Mouse (Mus musculus) lung, embryonic 16.5 days (tissue): ENCODE data around the gene Ccdc115. TPM values are rescaled to one million over a fixed set of nuclear protein-coding genes. Genes with fewer than 3 reads are reported as not detected.

Experiments used
- ATAC-seq: fragments of 200-750 bp; cut with Nextera tagmentation; 2 replicates; pipeline ENCODE4 v1.8.0; 2017; ENCODE audit warnings: low read depth, mild to moderate bottlenecking, moderate library complexity
- H3K27ac ChIP-seq: fragments of 300-500 bp; sonication (generic); 2 replicates; pipeline ENCODE4 v1.5.1; 2014; ENCODE audit warnings: mild to moderate bottlenecking, control low read depth, low read length
- H3K27me3 ChIP-seq: fragments of 300-500 bp; sonication (generic); 2 replicates; pipeline ENCODE4 v1.6.1; 2014; ENCODE audit warnings: low read depth, low read length, mixed read lengths; ENCODE audit not compliant: control insufficient read depth, insufficient read depth
- H3K36me3 ChIP-seq: fragments of 300-500 bp; sonication (generic); 2 replicates; pipeline ENCODE4 v1.6.1; 2014; ENCODE audit warnings: low read length; ENCODE audit not compliant: control insufficient read depth, insufficient read depth
- H3K4me1 ChIP-seq: fragments of 300-500 bp; sonication (generic); replicated peaks from 2 replicates; pipeline ENCODE4 v1.6.1; 2014; ENCODE audit warnings: low read length, mixed read lengths; ENCODE audit not compliant: control insufficient read depth, insufficient read depth
- H3K4me2 ChIP-seq: fragments of 300-500 bp; sonication (generic); 2 replicates; pipeline ENCODE4 v1.6.1; 2014; ENCODE audit warnings: low read depth, low read length, control low read depth
- H3K4me3 ChIP-seq: fragments of 300-500 bp; sonication (generic); 2 replicates; pipeline ENCODE4 v1.5.1; 2014; ENCODE audit warnings: mild to moderate bottlenecking, low read length, control low read depth
- H3K9ac ChIP-seq: fragments of 300-500 bp; sonication (generic); 2 replicates; pipeline ENCODE4 v1.6.1; 2014; ENCODE audit warnings: low read length, control low read depth
- H3K9me3 ChIP-seq: fragments of 300-500 bp; sonication (generic); 2 replicates; pipeline ENCODE4 v1.6.1; 2016; ENCODE audit warnings: low read length; ENCODE audit not compliant: control insufficient read depth
- WGBS: fragments of 180-500 bp; shearing (Covaris S2); extraction: QIAGEN DNeasy Blood & Tissue Kit; methylation state at CpG from one replicate; pipeline ENCODE4 v1.1.7; 2014; 5-methylcytosine and 5-hydroxymethylcytosine counted together
- microRNA-seq: library from miRNA; unstranded; fragments of <30 nt; microRNA quantifications from one replicate; pipeline ENCODE4, GENCODE M21; 2016
- polyA plus RNA-seq: library from polyadenylated mRNA; unstranded; fragments of >200 nt; fragmentation: Nextera tagmentation; extraction: Ambion mirVana; gene quantifications from 2 replicates; pipeline ENCODE4 v1.2.1, GENCODE M21; 2015

Gene Ccdc115
- polyA plus RNA-seq, 1 experiment from 2014 or later: 50.8 TPM

DNA sequence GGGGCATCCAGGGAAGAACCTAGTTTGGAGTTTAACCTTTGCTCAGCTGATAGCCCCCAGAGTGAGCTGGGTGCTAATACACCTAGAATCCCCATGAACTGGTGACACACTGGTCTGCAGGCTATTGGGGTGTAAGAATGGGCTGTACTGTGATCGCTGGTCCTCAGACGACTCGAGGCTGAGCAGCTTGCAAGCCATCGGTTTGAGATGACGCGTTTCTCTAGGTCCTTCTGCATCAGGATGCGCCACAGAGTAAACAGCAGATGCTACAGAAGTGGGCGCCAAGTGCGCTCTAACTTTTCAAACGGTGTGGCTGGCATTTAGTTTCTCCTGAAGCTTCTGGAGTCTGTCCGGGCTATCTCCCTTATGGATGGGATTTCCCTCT lies 50.6 kb downstream of the Ccdc115 start:
- H3K4me2 ChIP-seq: peak overlapping the region; percentile 25; the same call in 1 of the 2 replicates
- H3K27me3 ChIP-seq: no peaks in the 10 kb centered on the region
- no peak overlapping the region for H3K4me3 ChIP-seq
- peak; percentile 18 for ATAC-seq
- 70% methylated on average over 11 of the region's 11 CpGs for WGBS
- no peaks in the 10 kb centered on the region for H3K9me3 ChIP-seq
- H3K27ac ChIP-seq: peak overlapping the region; percentile 93
- peaks cover 10% of the 10 kb centered on the region for H3K4me1 ChIP-seq
- peak overlapping the region; percentile 32; the same call in 1 of the 2 replicates for H3K9ac ChIP-seq
- H3K36me3 ChIP-seq: no peaks in the 10 kb centered on the region

DNA sequence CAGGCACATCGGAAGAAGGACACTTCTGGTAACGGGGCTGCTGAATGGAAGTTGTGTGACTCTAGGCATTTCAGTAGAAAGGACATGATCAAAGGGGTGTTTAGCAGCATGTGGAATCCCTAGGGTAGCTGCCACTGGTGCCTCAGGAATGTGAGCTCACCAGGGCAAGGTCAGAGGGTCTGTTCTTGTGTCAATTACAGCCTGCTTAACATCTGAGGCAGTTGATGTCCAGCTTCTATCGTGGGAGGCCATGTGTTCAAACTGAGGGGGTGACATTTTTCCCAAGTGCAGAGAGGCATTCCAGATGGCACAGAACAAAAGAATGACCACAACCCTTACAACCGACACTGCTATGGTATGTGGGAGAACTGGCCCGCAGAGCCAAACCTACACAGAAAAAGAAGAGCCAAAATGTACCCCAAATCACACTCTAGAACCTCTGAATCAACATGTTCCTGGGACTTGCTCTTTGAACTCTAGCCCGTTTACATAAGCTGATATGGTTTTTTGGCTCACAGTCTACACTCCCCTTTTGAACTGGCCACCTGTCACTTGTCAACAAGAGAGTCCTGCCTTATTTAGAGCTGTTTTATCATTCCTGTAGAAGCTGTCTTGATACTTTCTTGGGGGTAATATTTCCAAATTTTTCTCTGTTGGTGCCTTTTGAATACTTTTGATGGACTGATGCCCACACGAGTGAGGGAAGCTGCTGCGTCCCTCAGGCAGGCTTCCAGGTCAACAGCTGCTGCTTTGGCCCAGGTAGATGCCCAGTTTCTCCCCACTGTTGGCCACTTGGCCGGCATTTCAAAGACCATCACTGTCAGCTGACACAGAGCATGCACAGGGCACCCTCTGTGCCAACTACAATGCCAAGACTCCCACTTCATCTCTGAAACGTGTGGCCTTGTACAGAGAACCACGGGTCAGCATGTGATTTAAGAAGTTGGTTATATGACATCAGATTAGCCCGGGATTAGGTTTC lies 51.8 kb downstream of the Ccdc115 start:
- H3K4me3 ChIP-seq: no peak overlapping the region
- peaks cover 10% of the 10 kb centered on the region for H3K4me1 ChIP-seq
- no peaks in the 10 kb centered on the region for H3K27me3 ChIP-seq
- 54% methylated on average over 12 of the region's 12 CpGs for WGBS
- H3K4me2 ChIP-seq: no peak overlapping the region
- H3K36me3 ChIP-seq: no peaks in the 10 kb centered on the region
- H3K9me3 ChIP-seq: no peaks in the 10 kb centered on the region
- ATAC-seq: no peak
- no peak overlapping the region for H3K27ac ChIP-seq
- no peak overlapping the region for H3K9ac ChIP-seq

Small RNAs within 50 kb of the gene (microRNA-seq; reads per million reads assigned to microRNA genes)
- 3.2 reads per million, percentile 10 among the genes with 10 or more reads in this experiment for gene Mir5103

Other genes with a start within 250 kb of the Ccdc115 start
- gene Imp4, start 179 bp upstream of the Ccdc115 start, polyA plus RNA-seq: 73.8 and 79.4 TPM in 2 replicates
- gene Ptpn18, start 20.1 kb upstream of the Ccdc115 start, polyA plus RNA-seq: 43.2 and 44.0 TPM in 2 replicates
- gene Prss39, start 58.7 kb upstream of the Ccdc115 start, polyA plus RNA-seq: not detected in 2 replicates
- gene Cfc1, start 96.0 kb upstream of the Ccdc115 start, polyA plus RNA-seq: not detected in 2 replicates
- not detected in 2 replicates for gene Prss40, start 121.3 kb upstream of the Ccdc115 start, polyA plus RNA-seq
- 0.05 and 0.16 TPM in 2 replicates for gene Amer3, start 140.0 kb upstream of the Ccdc115 start, polyA plus RNA-seq